Mouse (Mus musculus) erythroblast, embryonic 14.5 days (primary cell): ENCODE measurements around the gene Hivep2.

ENCODE experiments used
- GATA1 ChIP-seq: IDR thresholded peaks from 2 replicates; pipeline ENCODE4 v1.6.1; 2012; ENCODE audit warnings: low read length, inconsistent platforms, mixed read lengths
- TAL1 ChIP-seq: IDR thresholded peaks from 3 replicates; pipeline ENCODE4 v1.6.1; 2012; ENCODE audit warnings: low read length, inconsistent platforms, mixed read lengths

DNA sequence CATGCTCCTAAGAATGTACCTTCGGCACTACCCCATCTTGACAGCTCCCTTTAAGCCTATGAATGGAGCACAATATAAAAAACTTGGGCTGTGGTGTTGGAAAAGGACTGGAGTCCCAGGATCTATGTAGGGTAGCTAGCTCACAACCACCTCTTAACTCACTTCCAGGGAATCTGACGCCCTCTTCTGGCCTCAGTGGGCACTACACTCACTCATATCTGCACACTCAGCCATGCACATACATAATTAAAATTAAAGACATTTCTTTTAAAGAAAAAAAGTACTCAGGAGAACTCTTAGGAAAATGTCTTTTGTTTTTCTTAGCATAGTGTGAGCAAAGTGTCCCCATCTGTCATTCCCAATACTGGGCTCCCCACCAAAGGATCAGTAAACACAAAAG is 81.1 kb downstream of the Hivep2 start:
- no peak for TF ChIP-seq GATA1
- TF ChIP-seq TAL1: no peak
